Mouse (Mus musculus): ENCODE measurements around the gene Pias3.

- TF ChIP-seq HCFC1 (IDR thresholded peaks at IDR 0.05; ENCODE audit: borderline replicate concordance, insufficient read depth, low read length) (no peak), MAFK (IDR thresholded peaks at IDR 0.05; ENCODE audit: insufficient read depth, low read depth, low read length) (no peak), CHD2 (IDR thresholded peaks at IDR 0.05; ENCODE audit: low read depth, low read length) (no peak)
These were observed 22.7 kb upstream of the Pias3 start for GRCm38 (mm10) chr3:96673514-96673913.
